Mouse (Mus musculus): ENCODE measurements around the gene Sfmbt1.

The Sfmbt1 gene

DNA sequence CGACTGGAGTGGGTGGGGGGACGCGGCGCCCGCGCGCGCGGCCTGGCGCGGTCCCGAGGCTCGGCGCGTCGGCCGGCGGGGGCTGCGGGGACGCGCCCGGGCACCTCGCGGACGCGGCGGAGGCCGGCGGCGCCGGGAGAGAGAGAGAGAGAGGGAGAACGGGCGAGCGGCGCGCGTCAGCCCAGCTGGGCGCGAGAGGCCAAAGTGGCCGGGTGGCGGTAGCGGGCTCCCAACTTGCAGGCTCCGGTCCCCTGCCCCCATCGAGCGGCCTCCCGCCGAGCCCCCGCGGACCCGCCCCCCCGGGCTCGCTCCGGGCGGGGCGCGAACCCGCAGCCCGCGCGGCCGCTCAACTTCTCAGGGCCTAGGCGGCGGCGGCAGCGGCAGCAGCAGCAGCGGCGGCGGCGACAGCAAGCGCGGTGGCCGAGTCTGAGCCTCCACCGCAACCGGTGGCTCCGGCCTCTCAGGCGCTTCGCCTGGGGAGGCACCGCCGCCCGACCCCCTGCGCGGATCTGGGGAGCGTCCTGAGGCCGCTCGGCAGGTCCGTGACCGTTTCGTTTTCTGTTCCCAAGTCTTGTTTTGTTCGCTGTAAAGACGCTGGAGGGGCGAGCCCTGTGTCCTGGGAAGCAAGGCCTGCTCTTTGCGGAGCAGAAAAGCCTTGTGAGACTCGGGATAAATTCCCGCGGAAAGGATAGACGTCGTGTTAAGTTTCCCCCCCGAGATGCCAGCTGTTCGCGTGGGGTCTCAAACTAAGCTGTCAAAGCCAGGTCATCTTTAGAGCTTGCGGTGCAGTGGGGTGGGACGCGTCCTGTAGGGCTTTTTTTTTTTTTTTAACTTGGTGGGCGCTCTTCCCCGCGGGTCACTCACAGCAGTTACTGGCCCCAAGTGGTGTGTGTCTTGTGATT lies 1.7 kb downstream of the Sfmbt1 start:
- in situ Hi-C loops (cut with MboI, MseI), result loop anchor here (5.0 kb wide), 1 partner anchor 89 kb away; the partner anchor contains the start of gene Prkcd

DNA sequence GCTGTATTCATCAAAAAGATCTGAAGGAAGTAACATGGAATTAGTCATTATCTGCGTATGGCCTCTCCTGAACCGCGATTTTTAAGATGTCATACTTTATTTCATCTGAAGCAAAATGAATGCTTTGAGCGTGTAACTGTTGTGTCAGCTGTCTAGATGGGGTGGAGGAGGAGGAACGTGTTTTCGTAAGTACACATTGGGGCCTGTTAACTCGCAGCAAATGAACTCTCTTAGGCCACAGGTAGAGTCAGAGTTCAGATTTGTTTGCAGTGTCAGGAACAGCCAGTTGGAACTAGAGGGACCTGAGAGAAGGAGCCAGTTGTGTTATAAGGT lies 2.3 kb downstream of the Sfmbt1 start:
- in situ Hi-C loops (cut with MboI, MseI), result loop anchor here (5.0 kb wide), 1 partner anchor 90 kb away; the partner anchor contains the start of gene Prkcd

DNA sequence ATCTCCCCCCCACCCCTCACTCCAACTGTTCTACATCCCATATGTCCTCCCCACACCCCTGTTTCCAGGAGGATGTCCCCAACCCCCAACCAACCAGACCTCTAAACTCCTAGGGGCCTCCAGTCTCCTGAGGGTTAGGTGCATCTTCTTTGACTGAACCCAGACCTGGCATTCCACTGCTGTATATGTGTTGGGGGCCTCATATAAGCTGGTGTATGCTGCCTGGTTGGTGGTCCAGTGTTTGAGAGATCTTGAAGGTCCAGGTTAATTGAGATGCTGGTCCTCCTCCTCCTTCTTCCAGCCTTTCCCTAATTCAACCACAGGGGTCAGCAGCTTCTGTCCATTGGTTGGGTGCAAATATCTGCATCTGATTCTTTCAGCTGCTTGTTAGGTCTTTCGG lies 4.0 kb downstream of the Sfmbt1 start:
- in situ Hi-C loops (cut with MboI, MseI), result loop anchor here (5.0 kb wide), 1 partner anchor 91 kb away; the partner anchor contains the start of gene Prkcd

DNA sequence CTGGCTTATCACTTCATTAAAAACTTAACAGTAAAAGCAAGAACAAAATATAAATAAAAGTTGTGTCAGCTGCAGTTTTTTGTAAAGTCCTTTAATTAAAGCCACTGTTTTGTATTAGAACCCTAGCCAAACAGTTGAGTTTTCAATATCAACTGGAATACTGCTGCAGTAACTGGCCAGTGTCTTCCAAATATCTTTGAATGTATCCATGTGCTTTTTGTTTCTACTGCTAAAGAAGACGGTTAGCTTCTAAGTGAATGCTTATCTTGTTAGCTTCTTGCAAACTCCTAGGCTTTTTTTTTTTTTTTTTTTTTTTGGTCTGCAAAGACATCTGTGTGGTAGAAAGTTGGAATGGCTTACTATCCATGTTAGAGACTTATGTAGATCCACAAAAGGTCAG lies 4.9 kb downstream of the Sfmbt1 start:
- in situ Hi-C loops (cut with MboI, MseI), result loop anchor here (5.0 kb wide), 1 partner anchor 92 kb away; the partner anchor contains the start of gene Prkcd

DNA sequence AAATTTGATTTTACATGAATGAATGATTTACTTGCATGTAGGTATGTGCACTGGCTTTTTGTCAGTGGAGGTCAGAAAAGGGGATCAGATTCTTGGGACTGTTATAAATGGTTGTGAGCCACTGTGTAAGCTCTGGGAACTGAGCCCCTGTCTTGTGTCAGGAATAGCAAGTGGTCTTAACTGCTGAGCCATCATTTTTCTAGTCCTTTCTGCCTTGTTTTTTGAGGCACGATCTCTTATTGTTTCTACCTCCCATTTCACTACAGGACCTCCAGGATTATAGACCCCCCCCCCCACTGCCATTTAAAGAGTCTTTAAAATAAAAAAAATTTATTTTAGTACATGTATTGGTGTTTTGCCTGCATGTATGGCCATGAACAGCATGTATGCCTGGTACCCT lies 7.2 kb downstream of the Sfmbt1 start:
- in situ Hi-C loops (cut with MboI, MseI), result no loop called here

DNA sequence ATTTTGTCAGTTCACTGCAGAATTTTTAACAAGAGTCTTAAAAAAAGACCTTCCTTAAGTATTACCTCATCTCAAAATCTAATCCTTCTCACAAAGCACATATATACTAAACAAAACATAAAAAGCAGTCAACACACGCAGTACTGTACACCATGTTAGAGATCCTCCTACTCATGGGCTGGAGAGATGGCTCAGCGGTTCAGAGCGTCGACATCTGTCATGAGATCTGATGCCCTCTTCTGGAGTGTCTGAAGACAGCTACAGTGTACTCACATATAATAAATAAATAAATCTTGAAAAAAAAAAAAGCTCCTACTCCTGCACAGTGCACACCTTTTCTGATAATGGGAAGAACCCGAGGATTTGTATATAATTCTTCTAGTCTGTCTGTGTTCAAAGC lies 7.8 kb downstream of the Sfmbt1 start:
- in situ Hi-C loops (cut with MboI, MseI), result no loop called here

DNA sequence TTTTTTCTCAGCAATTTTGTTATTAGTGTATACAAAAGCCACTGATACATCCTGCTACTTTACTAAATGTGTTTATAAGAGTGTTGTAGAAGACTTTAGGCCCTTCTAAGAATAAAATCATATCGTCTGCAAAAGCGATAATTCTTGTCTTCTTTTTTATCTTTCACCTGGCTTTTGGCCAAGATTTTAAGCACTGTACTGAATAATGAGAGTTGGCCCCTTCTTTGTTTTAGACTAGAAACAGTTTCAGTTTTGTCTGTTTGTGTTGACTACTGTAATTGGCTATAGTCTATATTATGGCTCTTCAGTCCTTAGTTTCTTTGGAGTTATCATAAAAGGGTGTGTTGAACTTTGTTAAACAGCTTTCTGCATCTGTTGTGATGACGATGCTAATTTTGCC lies 17.2 kb downstream of the Sfmbt1 start:
- in situ Hi-C loops (cut with MboI, MseI), result no loop called here

DNA sequence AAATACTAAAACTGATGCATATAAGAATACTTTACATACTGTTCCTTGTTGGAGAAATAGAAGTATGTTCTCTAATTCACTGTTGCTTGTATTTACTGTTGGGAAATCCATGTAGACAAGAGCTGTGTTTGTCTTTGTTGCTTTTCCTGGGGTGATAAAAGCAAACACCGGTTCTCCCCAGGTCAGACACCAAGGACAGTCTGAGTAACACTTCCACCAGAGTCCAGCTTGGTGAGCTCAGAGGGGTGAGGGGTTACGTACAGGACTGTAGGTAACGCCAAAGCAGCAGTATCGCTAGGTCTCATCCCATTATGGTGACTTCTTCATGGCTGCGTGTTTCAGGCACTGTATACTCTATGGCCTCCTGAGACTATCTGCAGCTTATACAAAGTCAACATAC lies 20.0 kb downstream of the Sfmbt1 start:
- in situ Hi-C loops (cut with MboI, MseI), result no loop called here

DNA sequence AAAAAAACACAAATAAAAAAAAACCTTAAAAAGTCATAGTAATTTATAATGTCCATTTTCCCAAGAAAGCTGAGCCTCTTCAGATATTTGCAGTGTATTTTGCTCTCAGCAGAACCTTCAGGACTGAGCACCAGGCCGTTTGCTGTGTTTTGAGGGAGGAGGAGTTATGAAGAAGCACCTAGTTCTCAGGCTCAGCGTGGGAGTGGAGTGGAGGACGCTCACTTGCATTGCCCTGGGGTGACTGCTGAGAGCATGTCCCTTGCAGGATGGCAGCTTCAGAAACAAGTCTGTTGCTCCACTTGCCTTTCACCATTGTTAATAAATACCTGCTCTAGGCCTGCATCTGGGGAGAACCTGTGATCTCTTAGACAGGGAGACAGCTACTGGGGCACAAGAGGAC lies 21.2 kb downstream of the Sfmbt1 start:
- in situ Hi-C loops (cut with MboI, MseI), result no loop called here

DNA sequence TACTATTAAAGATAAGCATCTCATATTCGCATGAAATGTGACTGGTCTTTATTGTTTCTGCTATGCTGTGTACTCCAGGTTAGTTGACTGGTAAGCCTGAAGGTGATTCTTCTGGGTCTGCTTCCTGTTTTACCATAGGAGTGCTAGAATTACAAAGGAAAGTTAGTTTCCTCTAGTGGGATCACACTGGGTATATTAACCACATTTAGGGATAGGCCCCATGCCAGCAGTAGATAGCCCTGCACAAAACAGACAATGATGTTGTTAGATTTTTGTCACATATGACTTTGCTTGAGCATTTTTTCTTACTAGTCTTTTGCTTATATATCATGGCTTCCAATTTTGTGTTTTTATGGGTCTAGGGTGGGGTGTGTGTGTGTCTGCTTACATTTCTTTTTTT lies 21.8 kb downstream of the Sfmbt1 start:
- in situ Hi-C loops (cut with MboI, MseI), result no loop called here

DNA sequence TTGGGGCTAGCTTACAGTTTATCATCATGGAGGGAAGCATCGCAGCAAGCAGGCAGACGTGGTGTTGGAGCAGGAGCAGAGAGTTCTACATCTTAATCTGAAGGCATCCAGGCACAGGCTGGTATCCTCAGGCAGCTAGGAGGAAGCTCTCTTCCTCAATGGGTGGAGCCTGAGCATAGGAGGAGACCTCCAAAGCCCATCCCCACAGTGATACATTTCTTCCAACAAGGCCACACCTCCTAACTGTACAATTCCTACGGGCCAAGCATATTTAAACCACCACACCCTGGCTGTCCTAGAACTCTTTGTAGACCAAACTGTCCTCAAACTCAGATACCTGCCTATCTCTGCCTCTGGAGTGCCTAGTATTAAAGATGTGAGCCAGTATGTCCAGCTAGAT lies 29.2 kb downstream of the Sfmbt1 start:
- in situ Hi-C loops (cut with MboI, MseI), result no loop called here

DNA sequence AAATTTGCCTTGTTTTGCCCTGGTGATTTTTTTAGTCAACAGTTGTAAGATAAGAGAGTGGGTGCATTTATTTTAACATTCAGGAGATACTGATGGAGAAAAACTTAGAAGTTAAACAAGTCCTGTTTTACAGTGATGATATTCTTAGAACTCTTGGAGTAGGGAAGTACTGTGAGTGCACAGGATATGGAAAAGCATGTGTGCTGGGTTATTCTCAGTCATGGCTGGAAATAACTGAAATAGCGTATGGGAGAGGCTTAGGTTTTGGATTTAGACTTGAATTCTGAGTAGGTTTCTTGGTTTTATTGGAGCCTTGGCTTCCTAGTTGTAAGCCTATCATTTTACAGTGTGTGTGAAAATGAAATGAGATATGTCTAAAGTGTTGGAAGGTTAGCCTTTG lies 31.5 kb downstream of the Sfmbt1 start:
- in situ Hi-C loops (cut with MboI, MseI), result no loop called here

DNA sequence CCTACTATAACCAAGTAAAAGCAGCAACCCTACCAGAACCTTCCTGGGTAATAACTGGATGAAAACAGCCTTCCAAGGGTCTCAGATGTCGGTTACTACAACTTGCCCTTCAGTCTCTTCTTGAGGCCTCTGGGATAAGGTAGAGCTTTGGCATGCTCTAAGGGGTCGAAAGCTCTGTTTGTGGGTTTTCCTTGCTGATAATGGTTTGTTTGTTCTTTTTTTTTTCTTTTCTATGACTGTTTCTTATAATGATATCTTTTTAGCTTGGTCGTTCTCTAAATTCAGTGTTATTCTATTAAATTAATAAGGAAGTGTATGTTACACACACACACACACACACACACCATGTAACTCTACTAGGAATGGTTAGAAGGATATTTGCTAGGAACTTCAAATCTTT lies 42.6 kb downstream of the Sfmbt1 start:
- in situ Hi-C loops (cut with MboI, MseI), result no loop called here

DNA sequence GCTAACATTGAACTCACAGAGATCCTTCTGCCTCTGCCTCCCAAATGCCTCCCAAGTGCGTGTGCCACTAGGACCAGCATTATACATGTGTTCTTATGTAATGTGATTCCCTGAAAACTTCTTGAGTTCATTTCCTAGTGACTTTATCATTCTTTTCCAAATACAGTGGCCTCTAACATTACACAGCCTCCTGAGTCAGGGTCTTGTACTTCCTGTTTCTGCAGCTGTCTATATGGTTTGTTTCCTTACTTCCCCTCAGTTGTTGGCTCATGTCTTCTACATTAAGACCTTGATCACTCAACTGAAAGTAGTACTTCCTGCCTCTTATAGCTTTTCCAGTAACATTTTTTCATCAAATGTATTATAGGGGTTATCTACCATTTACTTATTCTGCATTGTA lies 46.6 kb downstream of the Sfmbt1 start:
- in situ Hi-C loops (cut with MboI, MseI), result no loop called here

DNA sequence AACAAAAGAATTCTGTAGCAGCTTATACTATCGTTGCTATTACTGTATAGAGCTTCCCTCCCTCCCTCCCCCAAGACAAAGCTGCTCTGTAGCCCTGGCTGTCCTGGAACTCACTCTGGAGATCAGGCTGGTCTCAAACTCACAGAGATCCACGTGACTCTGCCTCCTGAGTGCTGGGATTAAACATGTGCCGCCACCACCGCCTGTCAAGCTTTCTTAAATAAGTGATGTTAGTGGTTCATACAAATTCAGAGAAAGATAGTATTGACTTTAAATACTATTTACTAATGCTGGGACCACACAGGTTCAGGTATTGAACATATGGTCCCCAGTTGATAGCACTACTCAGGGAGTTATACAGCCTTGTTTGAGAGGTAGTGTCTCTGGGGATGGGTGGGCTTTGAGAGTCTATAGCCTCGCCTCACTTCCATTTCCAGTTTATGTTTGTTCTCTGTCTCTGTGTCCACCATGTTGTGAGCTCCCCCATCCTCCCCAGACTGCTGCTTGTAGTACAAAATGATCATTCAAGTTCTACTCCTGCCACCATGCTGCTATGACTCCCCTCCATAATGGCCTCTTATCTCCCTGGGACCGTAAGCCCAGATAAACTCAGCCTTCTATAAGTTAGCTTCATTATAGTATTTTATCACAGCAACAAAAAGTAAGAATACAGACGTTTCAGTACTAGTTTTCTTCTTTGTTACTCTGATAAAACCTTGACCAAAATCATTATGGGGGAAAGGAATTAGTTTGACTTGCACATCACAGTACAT lies 47.7 kb downstream of the Sfmbt1 start:
- in situ Hi-C loops (cut with MboI, MseI), result no loop called here

DNA sequence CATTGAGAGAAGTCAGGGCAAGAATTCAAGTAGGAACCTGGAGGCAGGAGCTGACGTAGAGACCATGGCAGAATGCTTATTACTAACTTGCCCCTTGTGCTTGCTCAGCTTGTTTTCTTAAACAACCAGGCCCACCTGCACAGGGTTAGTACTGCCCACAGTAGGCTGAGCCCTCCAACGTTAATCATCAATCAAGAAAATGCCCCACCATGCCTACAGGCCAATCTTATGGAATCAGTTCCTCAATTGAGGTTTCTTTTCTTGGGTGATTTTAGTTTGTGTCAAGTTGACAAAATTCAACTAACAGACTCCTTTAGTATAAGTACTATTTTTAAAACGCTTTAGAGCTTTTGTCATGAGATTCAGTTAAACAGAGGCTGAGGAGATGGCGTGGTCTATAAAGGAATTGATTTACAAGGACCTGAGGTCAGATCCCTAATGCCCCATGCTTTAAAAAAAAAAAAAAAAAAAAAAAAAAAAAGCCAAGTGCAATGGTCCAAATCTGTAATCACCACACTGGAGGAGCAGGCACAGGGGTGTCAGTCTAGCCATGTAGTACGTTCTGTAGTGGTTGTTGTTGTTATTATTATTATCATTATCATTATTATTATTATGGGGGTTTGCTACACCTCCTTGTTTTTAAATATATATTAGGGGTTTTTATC lies 48.4 kb downstream of the Sfmbt1 start:
- in situ Hi-C loops (cut with MboI, MseI), result no loop called here

DNA sequence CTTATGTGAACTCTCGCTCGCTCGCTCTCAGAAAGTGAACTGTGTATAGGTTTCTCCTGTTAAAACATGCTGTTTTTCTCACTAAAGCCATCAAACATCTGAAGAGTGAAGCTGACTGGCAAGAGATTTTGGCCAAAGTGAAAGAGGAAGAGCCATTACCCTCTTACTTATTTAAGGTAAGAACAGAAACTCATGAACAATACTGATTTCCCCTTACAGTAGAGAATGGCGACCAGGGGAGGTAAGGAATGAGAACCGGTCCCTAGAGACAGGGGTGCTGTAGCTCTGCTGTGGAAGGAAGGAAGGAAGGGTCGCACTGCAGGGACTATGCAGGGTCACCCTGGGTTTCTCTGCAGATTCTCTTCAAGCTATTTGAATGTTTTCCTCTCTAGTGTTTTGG lies 70.0 kb downstream of the Sfmbt1 start:
- in situ Hi-C loops (cut with MboI, MseI), result no loop called here

DNA sequence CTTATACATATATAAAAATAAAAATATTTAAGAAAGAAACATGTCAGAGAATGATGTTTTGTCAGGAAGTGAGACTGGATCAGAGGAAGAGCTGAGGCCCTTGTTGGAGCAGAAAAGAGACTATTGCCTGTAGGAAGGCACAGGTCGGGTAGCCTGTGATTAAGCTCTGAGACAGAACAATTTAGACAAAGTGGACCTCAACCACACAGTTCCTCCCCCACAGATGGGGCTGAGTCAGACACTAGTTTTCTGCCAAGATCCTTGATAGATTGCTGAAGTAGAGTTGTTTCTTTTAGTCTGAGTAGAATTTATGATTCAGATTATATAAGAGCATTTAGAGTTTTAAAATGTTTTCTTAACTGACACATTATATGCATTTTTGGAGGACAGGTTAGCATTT lies 74.8 kb downstream of the Sfmbt1 start:
- in situ Hi-C loops (cut with MboI, MseI), result no loop called here

DNA sequence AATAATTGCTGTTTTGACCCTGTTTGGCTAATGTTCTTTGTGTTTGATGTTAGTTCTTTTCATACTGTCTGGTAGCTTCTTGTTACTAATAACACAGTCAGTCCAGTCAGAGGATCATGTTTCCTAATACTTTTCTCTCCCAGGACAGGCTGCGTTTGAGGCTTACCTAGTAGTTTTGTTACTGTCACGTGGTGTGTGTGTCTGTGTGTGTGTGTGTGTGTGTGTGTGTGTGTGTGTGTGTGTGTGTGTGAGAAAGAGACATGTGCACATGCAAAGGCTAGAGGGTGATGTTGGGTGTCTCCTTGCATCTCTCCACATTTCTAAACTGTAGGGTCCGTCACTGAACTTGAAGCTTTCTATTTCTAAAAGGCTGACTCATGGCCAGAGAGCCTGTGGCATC lies 78.2 kb downstream of the Sfmbt1 start:
- in situ Hi-C loops (cut with MboI, MseI), result no loop called here

DNA sequence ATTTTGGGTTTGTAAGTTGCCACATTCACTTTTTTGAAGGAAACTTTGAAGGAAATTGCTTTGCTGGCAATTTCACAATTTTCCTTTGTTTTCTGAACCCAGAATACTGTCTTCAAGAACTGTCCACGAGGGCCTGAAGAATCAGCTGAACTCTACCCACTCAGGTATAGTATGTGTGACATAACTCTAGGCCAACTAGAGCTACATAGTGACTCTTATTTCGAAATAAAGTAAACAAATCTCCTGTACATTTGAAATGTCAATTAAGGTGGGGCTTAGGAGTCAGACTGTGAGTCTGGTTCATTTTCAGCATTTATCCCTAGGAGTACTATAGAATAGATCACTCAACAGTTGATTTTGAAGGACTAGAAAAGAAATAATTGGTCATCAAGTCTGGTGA lies 87.1 kb downstream of the Sfmbt1 start:
- in situ Hi-C loops (cut with MboI, MseI), result no loop called here

DNA sequence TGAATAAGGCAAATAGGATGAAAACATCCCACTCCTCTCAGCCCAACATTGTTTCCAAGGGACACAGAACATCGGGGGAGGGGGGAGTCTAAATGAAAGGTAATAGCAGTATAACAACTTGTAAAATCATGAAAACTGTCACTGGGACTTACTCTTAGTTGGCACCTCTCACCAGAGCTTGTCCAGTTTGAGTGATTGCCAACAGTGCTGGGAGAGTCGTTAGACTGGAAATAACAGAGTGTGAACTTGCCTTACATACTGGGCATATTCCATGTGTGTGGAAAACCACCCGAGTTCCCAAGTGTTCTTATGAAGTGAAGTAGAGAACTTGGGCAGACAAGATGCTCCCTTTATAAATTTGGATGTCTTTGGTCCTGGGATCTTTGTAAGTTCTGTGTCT lies 106.5 kb downstream of the Sfmbt1 start:
- in situ Hi-C loops (cut with MboI, MseI), result no loop called here

DNA sequence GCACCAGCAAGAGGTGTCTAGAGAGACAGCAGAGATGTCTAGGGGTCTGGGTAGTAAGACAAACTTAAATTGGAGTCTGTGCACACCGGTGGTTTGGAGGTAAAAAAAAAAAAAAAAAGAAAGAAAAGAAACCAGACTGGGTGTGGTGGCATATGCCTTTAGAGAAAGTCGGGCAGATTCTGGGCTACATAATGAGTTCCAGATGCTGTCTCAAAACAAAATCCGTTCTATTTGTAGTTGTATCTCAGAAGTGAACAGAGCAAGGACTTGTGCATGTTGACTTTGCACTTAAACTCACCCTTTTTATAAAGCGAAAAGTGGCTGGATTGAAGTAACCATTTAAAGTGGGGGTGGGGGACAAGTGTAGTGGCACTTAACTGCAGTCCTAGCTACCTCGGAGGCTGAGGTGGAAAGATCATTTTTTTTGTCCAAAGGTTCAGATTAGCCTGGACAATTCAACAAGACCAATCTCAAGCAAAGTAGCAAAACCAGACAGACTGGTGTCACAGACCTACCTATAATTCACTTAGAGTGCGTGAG lies 109.9 kb downstream of the Sfmbt1 start:
- in situ Hi-C loops (cut with MboI, MseI), result no loop called here
